Mouse (Mus musculus) right cerebral cortex, postnatal 10 days (tissue): ENCODE results near the gene Ifi35.
"Not testable (repeated sequence)": the region's sequence is repeated elsewhere in the genome, so short reads cannot be mapped to it uniquely, and the experiment has no call there.

Source experiments
- DNase-seq, 2 experiments: peaks; one replicate each; pipeline ENCODE4 v3.0.0; 2021; ENCODE audit warnings: low spot score in 2 of 2

Ifi35 gene

DNA sequence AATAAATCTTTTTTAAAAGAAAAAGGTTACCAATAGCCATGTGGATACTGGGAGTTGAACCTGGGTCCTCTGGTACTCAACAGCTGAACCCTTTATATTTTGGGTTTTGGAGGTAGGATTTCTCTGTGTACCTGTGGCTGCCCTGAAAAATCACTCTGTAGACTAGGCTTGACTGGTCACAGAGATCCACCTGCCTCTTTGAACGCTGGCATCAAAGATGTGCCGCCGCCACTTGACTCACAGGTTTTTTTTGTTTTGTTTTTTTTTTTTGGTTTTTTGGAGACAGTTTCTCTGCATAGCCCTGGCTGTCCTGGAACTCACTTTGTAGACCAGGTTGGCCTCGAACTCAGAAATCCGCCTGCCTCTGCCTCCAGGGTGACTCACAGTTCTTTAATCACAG lies 421 bp upstream of the Ifi35 start:
- no peak for DNase-seq

DNA sequence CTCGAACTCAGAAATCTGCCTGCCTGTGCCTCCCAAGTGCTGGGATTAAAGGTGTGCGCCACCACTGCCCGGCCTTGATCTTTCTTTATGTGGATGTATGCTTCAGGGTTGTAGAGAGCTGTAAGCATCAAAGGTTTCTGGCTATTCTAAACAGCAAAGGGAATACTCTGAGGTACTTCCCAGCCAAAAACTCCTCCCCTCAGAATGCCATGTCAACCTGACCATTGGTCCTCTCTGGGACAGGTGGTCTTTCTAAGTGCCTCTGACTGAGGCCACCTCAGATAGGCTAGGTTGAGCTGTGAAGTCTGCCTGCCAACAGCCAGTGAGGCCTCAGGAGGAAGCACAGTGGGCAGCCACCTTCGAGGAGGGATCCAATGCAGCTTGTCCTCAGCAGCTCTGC lies 692 bp downstream of the Ifi35 start:
- no peak for DNase-seq

DNA sequence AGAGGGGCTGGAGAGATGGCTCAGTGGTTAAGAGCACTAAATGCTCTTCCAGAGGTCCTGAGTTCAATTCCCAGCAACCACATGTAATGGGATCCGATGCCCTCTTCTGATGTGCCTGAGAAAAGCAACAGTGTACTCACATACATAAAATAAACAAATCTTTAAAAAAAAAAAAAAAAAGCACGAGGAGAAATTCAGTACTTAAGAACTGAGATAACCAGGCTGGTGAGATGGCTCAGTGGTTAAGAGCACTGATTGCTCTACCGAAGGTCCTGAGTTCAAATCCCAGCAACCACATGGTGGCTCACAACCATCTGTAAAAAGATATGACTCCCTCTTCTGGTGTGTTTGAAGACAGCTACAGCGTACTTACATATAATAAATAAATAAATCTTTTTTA lies 1.4 kb downstream of the Ifi35 start:
- not testable (repeated sequence) for DNase-seq

DNA sequence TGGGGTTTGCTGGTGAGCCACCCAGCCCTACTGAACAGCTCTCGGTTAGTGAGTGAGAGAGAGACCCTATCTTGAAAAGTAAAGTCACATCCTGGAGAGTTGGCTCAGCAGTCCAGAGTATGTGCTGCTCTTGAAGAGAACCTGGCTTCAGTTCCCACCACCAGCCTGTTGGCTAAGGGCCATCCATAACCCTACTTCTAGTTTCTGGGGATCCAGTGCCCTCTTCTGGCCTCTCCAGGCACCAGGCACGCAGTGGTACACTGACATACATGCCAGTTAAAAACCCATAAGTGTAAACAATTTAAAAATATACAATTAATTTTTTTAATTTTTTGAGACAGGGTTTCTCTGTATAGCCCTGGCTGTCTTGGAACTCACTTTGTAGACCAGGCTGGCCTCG lies 2.2 kb downstream of the Ifi35 start:
- DNase-seq: no peak

DNA sequence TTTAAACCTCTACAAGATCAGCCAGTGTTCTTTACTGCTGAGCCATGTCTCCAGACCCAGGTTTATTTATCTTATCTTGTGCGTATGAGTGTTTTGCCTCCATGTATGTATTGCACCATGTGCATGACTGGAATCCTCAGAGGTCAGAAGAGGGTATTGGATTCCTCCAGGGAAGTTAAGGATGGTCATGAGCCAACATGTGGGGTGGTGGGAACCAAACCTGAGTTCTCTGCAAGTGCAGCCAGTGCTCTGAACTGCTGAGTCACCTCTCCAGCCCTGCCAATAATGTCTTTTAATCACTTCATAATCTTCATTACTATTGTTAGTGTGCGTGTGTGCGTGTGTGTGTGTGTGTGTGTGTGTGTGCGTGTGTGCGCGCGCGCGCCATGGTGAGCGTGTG lies 3.3 kb downstream of the Ifi35 start:
- no peak for DNase-seq

DNA sequence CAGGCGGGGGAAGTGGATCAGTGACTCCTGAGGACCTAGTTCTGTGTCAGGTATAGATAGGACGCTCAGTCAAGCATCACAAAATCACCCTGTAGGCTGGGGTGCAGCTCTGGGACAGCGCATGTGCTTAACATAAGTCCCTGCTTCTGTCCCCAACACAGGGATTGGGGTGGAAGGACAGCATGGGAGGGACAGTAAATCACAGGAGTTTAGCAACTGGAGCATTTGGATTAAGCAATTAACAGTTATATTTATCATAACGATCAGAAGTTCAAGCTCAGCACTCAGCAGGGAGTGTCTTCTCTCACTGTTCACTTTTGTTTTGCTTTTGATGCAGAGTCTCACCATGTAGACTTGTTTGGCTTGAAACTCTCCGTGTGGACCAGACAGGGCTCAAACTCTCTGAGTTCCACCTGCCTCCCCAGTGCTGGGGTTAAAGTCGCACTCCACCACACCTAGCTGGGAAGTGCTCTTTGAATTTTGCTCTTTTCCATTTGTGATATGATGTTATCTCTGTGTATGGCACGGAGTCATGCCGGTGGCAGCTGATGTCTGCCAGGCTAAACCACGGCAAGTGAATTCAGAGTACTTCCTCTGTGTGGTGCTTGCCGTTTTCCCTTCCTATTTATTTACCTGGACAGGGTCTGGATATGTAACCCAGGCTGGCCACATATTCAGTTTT lies 4.0 kb downstream of the Ifi35 start:
- no peak for DNase-seq

DNA sequence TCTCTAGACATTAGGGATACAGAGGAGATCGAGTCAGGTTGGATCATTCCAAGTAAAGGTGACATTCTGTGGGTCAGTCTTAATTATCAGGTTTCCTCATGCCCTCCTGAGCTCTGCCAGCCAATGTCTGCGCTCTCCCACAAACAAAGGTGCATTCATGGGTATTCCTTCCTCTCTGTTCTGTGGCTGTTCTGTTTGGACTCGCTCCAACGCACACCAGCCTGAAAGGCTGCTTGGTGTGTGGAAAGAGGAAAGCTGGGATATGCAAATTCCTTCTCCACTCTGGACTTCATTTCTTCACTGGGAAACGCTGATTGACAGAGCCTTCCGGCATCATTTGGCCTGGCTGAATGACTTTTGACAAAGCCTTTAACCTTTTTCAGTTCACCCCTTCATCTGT lies 6.5 kb downstream of the Ifi35 start:
- peak; percentile 69 to 71 for DNase-seq

DNA sequence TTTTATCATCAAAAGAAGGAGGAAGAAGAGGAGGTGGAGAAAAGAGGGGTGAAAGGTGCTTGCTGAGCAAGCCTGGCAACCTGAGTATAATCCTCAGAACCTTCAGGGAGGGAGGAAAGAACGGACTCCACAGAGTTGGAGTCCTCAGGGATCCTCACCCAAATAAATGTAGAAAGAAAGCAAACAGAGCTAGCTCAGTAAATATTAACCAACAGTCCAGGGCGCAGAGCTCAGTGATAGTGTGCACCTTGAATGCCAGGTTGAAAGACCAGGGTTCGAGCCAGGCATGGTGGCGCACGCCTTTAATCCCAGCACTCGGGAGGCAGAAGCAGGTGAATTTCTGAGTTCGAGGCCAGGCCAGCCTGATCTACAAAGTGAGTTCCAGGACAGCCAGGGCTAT lies 7.4 kb downstream of the Ifi35 start:
- DNase-seq: no peak

DNA sequence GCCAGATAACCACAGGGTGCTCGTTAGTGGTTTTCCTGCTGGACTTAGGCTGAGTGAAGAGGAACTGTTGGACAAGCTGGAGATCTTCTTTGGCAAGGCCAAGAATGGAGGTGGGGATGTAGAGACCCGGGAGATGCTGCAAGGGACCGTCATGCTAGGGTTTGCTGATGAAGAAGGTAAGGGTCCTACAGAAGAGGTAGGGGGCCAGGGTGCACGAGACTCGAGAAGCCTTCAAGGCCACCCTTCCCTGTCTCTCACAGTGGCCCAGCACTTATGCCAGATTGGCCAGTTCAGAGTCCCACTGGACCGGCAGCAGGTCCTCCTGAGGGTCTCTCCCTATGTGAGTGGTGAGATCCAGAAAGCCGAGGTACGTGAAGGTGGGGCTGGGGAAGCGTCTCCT lies 9.4 kb downstream of the Ifi35 start:
- DNase-seq: no peak

DNA sequence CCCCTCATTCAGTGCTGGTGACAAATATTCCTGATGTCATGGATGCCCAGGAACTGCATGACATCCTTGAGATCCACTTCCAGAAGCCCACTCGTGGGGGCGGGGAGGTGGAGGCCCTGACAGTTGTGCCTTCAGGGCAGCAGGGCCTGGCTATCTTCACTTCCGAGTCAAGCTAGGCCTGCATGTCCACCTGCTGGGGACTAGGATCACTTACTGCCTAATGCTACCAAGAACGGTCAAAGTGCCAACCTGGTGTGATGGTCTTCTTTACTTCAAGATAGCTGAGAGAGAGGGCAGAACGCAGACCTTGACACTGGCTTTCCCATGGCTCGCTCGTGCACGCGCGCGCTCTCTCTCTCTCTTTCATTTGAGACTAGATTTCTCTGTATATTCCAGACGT lies 10.0 kb downstream of the Ifi35 start:
- no peak for DNase-seq

DNA sequence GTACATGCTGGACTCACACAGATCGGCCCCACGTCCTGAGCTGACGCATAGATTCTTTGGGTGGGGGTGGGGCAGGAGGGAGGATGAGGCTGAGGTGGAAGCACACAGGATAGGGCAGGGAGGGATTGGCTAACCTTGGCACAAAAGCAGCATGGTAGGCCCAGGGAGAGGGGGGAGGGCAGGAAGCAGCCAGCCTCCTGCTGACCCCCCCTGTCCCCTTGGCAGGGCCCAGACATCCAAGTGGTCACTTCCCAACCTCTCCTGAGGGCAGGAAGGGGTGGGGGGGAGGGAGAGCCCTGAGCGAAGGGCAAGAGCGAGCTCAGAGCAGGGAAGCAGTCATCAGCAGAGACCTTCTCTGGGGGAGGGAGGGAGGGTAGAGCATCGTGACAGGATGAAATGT lies 11.5 kb downstream of the Ifi35 start:
- DNase-seq: no peak

DNA sequence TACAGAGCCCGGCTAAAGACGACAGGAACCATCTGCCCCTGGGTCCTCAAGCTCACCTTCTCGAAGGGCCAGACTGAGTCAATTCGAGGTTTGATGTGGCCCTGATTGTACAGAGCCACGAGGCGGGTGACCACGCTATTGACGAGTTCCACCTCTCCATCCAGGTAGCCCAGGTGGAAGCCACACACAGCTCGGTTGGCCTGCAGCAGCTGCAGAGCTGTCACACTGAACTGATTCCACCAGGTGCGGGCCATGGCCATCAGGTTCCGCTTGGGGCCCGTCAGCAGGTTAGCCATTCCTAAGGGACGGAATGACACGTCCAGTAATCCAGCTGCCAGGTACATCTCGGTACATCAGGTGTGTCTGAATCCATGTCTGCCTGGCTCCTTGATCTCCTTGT lies 12.1 kb downstream of the Ifi35 start:
- no peak for DNase-seq

DNA sequence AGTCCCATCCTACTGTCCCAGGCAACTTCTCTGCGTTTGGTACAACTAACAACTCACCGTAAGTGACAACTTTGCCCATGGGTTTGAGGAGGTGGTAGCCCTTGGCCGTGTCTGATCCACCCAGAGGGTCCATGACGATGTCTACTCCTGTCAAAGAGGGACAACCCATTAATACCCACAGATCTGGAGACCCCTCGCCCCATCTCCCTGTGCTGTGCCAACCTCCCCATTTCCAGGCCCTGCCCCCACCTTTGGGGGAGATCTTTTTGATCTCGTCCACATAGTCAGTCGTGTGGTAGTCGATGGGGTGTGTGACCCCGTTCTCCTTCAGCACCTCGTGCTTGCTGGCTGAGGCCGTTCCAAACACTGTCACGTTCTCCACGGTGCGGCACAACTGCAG lies 13.9 kb downstream of the Ifi35 start:
- no peak for DNase-seq

DNA sequence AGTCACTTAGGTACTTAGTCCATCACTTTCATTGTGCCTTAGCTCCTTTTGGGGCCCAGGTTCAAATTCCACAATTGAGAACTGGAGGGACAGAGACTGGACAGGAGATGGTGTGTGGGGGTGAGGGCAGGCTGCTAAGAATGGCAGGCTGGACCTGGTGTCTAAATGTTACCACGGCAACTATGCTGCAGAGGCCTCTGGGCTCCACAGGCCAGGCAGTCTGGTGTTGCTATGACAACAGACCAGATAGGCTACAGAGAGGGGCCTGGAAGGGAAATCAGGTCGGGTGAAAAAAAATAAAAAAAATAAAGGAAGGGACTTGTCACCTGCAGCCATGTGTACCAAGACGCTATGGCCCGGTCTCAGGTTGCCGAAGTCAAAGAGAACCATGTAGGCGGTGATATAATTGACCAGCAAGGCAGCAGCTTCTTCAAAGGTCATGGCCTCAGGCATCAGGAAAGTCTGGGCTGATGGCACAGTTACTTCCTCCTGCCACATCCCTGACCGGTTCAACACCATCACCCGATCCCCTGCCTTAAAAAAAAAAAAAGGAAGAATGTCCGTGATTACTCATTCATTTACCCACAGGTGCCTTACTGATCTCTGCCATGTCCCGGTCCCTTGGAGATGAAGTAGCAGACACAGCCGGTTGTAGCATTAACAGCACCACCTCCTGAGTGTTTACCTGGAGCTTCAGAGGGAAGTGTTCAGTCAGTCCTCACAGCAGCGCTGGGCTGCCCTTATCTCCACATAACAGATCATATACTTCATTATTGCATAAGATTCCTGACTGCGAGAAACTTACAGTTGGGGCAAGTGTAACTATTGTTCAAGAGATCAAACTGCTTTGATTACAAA lies 14.6 kb downstream of the Ifi35 start:
- no peak for DNase-seq

DNA sequence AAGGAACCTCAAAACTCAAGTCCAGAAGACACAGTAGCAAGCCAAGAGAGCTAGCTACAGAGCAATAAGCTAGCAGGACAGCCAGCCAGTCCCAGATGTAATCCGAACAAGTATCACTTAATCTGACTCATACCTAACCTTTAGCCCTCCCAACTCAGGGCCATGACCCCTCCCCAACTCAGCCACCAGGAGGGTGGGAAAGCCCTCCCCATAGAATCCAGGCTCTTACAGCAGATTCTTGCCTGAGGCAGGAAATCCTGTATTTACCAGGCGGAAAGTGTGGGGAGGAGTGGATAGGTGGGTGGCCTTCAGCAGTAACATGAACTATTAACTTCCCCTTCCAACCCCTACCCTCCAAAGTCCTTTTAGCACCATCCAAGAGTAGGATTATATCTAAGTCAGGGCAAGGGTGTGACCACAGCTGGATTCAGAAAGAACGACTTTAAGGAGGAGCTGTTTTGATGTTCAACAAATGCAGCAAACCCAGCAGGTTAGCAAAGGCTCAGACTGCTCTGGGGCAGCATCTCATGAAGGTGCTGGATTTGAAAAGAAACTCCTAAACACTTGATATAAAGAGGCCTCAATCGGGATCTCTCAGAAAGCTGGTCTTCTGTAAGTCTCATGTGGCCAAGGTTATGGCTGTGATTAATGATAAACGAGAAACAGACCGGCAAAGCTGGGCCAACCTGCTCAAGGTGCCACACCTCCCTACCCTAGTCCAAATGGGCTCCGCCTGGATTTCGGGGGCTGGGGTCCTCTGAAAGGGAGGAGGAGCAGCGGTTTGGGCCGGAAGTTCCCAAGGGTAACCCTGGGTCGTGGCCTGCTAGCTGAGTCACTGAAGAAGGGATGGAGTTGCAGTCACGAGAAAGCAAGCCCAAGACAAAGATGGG lies 16.2 kb downstream of the Ifi35 start, which contains the start of gene Rnd2:
Gene Rnd2, plus strand, starts transcription at position 789 of the 890 bp plus-strand sequence.
- DNase-seq: no peak

DNA sequence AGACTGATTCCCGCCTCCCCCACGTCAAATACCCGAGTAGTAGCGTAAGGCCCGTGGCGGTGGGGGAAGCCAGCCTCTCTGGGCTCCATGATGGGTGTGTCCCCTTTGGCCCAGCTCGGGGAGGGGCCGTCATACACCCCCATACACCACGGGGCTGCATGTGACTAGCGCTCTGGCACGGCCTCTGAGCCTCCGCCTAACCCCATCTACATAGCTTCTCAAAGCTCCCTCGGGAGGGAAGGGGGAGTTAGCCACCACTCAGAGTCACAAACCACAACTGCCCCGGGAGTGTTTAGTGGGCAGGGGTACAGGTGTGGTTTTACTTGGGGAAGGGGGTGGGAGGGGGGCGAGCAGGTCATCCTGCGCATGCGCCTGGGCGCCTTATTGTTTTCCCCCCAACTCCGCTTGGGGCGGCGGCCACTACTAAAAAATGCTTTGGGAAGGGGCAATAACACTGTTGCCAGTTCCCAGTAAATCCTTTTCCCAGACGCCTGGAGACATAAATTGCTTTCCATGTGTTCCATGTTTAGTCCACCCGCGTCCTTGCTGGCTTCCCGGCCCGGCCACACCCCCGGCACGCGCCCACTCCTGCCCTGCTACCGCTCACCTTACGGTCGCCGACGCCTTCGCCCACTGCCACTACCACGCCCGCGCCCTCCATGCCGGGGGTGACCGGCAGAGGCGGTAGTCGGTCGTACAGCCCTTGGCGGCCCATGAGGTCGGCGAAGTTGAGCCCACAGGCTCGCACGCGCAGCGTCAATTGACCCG lies 17.1 kb downstream of the Ifi35 start:
- DNase-seq: peak; percentile 60 to 72

DNA sequence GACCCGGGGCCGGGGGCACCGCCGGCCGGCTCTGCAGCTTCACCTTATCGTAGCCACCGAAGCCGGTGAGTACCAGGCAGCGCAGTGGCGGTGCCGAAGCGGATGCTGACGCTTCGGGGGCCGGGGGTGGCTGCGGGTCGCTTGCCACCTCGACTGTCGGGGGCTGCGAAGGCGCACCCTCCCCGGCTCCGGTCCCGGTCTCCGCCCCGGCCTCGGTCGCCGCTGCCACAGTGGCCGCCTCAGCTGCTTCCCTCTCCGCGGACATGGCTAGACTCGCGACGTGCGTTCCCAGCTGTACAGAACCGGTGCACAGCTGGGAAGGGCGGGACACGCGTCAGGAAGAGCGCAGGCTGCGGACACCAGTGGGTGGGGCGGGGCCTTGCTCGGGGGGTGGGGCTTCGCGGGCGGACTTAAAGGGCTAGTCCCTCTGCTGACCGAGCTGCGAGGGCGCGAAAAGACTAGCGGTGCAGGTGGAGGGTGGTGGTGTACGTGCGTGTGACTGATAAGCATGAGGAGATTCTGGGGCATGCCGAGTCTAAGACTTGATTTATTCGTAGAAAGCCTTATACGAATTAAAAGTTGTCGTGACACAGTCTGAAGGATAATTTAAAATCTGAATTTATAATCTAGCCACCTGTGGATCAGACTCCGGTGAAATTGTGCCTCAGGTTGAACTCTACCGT lies 17.8 kb downstream of the Ifi35 start, which contains the start of gene Vat1:
Gene Vat1, minus strand, starts transcription at position 362 of the 683 bp plus-strand sequence.
- peak; percentile 78 to 81 for DNase-seq

DNA sequence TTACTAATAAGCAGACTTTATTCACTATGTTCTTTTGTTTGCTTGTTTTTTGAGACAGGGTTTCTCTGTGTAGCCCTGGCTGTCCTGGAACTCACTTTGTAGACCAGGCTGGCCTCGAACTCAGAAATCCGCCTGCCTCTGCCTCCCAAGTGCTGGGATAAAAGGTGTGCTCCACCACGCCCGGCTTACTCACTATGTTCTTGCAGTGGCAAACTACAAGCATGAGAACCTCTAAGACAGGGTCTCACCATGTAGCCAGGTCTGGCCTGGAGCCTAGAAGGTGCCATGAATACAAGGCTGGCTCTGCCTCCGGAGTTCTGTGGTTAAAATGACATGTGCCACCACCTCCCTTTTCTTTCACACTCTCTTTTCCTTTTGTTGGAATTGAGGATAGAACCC lies 18.3 kb downstream of the Ifi35 start:
- not testable (repeated sequence) for DNase-seq

DNA sequence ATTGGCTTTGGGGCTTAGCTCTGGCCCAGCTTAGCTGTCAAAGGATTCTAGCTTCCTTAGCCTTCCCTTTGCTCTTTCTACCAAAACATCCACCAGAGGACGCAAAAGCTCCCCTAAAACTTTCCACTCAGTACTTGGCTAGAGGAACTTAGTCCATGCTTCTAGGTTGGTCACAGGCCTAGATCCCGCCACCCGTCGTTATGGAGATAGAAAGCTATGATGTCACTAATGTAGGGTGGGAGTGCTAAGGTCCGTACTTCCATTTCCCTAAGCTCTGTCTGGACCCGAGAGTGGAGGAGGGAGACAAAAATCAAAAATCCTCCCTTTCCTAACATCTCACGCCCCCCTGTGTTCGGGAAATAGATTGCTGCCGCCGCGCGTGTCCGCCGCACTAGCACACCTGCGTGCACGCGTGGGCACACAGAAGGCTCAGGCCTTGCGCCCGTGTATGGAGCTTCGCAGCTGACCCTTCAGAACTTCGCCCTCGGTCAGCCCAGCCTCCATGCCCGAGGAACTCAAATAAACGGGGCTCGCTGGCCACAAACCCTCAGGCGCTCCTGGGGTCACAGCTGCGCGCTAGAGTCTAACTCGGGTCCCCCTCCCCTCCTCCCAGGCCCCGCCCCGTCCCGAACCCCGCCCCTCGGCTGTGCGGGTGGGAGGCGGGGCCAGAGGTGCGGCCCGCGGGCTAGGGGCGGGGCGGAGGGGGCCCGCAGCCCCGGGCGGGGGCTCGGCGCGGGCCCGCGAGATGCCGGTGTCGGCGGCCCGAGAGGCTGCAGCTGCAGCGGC lies 19.5 kb downstream of the Ifi35 start:
- DNase-seq: peak; percentile 74 to 82

DNA sequence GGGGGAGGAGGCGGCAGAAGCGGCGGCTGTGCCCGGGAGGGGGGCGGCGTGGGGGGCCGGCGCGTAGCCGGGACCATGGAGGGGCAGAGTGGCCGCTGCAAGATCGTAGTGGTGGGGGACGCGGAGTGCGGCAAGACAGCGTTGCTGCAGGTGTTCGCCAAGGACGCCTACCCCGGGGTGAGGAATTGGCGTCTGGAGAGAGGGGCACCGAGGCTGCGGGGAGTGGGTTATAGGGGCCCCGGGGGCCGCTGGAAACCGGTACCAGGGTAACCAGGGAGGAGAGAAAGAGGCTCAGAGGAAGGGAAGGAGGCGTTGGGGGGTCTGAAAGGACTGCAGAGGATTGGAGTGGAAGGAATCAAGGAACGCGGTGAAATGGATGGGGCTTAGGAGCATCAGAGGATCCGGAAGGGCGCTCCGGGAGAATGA lies 20.1 kb downstream of the Ifi35 start:
- no peak for DNase-seq
